Mouse (Mus musculus) lung, postnatal 0 days (tissue): ENCODE measurements at regions not wholly inside any gene's neighbourhood (a gene's known extent, or its start where the extent isn't known, plus 50 kb on each side); places are given as distances from the start of the nearest gene placed in this dataset.

ENCODE experiments used
- CTCF ChIP-seq: IDR thresholded peaks from 2 replicates; pipeline ENCODE4 v1.5.1; 2016; ENCODE audit warnings: antibody characterized with exemption, mild to moderate bottlenecking
- EP300 ChIP-seq: IDR thresholded peaks from 2 replicates; pipeline ENCODE4 v1.6.1; 2016; ENCODE audit warnings: antibody characterized with exemption, mild to moderate bottlenecking, control low read depth

- TF ChIP-seq CTCF (no peak), EP300 (no peak)
Measured at GRCm38 (mm10) chr19:54170361-54170760, 126.4 kb downstream of the Adra2a start.
